Mouse (Mus musculus) stomach, embryonic 16.5 days (tissue): ENCODE data around the gene Dhcr24. TPM values are rescaled to one million over a fixed set of nuclear protein-coding genes. Genes with fewer than 3 reads are reported as not detected.
A peak's percentile ranks its signal among the peaks of the same experiment; 100 is the strongest.

Source experiments
- ATAC-seq: fragments of 200-750 bp; cut with Nextera tagmentation; 2 replicates; pipeline ENCODE4 v1.8.0; 2017; ENCODE audit warnings: moderate number of reproducible peaks, moderate TSS enrichment; ENCODE audit not compliant: insufficient read depth, low FRiP score
- H3K27ac ChIP-seq: fragments of 300-500 bp; sonication (generic); 2 replicates; pipeline ENCODE4 v1.5.1; 2014; ENCODE audit warnings: low read length
- H3K27me3 ChIP-seq: fragments of 300-500 bp; sonication (generic); 2 replicates; pipeline ENCODE4 v1.6.1; 2014; ENCODE audit warnings: low read length, control low read depth, mixed read lengths; ENCODE audit not compliant: control insufficient read depth, insufficient read depth
- H3K36me3 ChIP-seq: fragments of 300-500 bp; sonication (generic); 2 replicates; pipeline ENCODE4 v1.6.1; 2014; ENCODE audit warnings: low read length; ENCODE audit not compliant: control insufficient read depth, insufficient read depth
- H3K4me1 ChIP-seq: fragments of 300-500 bp; sonication (generic); 2 replicates; pipeline ENCODE4 v1.6.1; 2014; ENCODE audit warnings: low read length, control low read depth, mixed read lengths; ENCODE audit not compliant: control insufficient read depth, insufficient read depth
- H3K4me2 ChIP-seq: fragments of 300-500 bp; sonication (generic); 2 replicates; pipeline ENCODE4 v1.6.1; 2014; ENCODE audit warnings: low read depth, low read length, mixed read lengths
- H3K4me3 ChIP-seq: fragments of 300-500 bp; sonication (generic); replicated peaks from 2 replicates; pipeline ENCODE4 v1.5.1; 2014; ENCODE audit warnings: mild to moderate bottlenecking, low read length
- H3K9ac ChIP-seq: fragments of 300-500 bp; sonication (generic); 2 replicates; pipeline ENCODE4 v1.6.1; 2014; ENCODE audit warnings: low read length
- H3K9me3 ChIP-seq: fragments of 300-500 bp; sonication (generic); replicated peaks from 2 replicates; pipeline ENCODE4 v1.6.1; 2016; ENCODE audit warnings: low read length, control low read depth; ENCODE audit not compliant: control insufficient read depth
- WGBS: fragments of 180-500 bp; shearing (Covaris S2); extraction: QIAGEN DNeasy Blood & Tissue Kit; methylation state at CpG from one replicate; pipeline ENCODE4 v1.1.7; 2014; 5-methylcytosine and 5-hydroxymethylcytosine counted together
- polyA plus RNA-seq: library from polyadenylated mRNA; unstranded; fragments of >200 nt; fragmentation: Nextera tagmentation; extraction: Ambion mirVana; gene quantifications from 2 replicates; pipeline ENCODE4 v1.2.1, GENCODE M21; 2015

Gene Dhcr24
- polyA plus RNA-seq, 1 experiment from 2014 or later = 4.2 TPM

DNA sequence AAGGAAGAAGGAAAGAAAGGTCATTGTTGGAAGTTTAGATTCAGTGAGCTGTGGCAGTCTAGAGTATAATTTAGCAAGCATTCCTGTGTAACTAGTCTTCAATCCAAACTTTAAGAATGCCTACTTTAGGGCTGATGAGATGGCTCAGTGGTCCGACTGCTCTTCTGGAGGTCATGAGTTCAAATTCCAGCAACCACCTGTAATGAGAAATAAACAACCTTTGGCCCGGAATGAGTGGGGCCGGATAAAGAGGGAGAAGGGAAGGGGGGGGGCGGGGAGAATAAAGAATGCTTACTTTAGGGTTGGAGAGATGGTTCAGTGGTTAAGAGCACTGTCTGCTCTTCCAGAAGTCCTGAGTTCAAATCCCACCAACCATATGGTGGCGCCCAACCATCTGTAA lies 3.6 kb upstream of the Dhcr24 start:
- Histone ChIP-seq H3K9ac (no peak overlapping the region), H3K9me3 (no peaks in the 10 kb centered on the region), H3K27me3 (no peaks in the 10 kb centered on the region), H3K4me3 (no peak overlapping the region), H3K27ac (no peak overlapping the region), H3K4me2 (no peak overlapping the region), H3K36me3 (no peaks in the 10 kb centered on the region), H3K4me1 (peaks cover 3% of the 10 kb centered on the region)
- no peak for ATAC-seq
- 52% methylated on average over 5 of the region's 5 CpGs for WGBS

DNA sequence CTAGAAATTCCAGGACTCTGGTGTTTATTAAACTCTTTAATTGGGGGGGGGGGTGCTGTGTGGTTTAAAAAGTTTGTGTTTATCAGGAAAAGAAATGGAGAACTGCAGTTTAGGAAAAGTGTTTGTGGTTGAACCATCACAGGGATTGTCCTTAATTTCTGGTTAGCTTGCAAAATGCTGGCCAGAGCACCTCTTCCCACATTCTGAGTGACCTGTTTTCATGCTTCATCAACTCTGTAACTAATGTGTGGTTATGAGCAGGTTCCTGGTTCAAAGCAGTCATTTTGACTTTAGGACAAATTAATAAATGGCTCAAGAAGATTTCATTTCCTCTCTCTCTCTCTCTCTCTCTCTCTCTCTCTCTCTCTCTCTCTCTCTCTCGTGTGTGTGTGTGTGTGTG lies 2.9 kb upstream of the Dhcr24 start:
- H3K36me3 ChIP-seq = no peaks in the 10 kb centered on the region
- peaks cover 11% of the 10 kb centered on the region for H3K4me1 ChIP-seq
- no peak overlapping the region for H3K4me3 ChIP-seq
- no peak for ATAC-seq
- no peaks in the 10 kb centered on the region for H3K9me3 ChIP-seq
- no CpG with 5 or more reads among the region's 1 CpGs for WGBS
- no peak overlapping the region for H3K9ac ChIP-seq
- H3K27me3 ChIP-seq = no peaks in the 10 kb centered on the region
- H3K4me2 ChIP-seq = no peak overlapping the region
- no peak overlapping the region for H3K27ac ChIP-seq

DNA sequence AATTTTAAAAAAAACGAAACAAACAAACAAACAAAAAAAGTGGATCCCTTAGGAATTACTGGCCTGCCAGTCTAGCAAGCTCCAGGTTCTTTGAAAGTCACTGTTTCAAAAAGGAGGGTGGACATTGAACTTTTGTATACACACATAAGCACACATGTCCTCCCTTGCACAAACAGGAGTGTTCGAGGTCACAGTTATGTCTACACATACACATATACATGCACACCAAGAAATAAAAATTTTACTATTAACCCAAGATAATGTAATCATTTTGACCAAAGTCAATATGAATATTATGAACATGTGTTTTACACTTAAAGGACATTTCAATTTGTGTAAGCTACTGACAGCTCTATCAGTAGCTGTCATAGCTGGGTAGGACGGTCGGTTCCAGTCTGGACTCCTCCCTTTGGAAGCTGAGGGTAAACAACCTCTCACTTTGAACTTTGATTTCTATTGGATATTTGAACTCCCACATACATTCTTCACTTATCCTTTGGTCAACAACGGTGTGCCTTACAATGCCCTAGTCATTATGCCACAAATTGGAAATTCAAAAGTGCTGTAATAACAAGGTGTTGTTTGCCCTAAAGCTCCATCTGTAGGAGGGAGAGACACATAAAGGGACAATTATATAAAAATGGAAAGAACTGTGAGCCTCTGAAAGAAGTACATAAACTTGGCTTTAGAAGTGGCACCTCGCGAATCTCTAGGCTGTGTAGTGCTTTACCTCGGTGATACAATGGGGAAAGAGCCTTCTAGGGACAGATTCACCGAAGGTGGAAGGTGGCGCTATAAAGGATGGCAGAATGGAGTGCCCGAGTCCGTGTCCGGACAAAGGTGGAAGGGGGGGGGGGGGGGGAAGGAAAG lies 1.3 kb upstream of the Dhcr24 start:
- no peak overlapping the region for H3K4me3 ChIP-seq
- 0 out of 2 replicates have a peak, but pooled peaks cover 5% of the 10 kb centered on the region for H3K36me3 ChIP-seq
- no peaks in the 10 kb centered on the region for H3K9me3 ChIP-seq
- peak overlapping the region; percentile 50 for H3K9ac ChIP-seq
- H3K27ac ChIP-seq = peak overlapping the region; percentile 92
- H3K4me1 ChIP-seq = peaks cover 23% of the 10 kb centered on the region
- H3K4me2 ChIP-seq = peak overlapping the region; percentile 95
- WGBS = 25% methylated on average over 13 of the region's 13 CpGs
- no peak for ATAC-seq
- no peaks in the 10 kb centered on the region for H3K27me3 ChIP-seq

DNA sequence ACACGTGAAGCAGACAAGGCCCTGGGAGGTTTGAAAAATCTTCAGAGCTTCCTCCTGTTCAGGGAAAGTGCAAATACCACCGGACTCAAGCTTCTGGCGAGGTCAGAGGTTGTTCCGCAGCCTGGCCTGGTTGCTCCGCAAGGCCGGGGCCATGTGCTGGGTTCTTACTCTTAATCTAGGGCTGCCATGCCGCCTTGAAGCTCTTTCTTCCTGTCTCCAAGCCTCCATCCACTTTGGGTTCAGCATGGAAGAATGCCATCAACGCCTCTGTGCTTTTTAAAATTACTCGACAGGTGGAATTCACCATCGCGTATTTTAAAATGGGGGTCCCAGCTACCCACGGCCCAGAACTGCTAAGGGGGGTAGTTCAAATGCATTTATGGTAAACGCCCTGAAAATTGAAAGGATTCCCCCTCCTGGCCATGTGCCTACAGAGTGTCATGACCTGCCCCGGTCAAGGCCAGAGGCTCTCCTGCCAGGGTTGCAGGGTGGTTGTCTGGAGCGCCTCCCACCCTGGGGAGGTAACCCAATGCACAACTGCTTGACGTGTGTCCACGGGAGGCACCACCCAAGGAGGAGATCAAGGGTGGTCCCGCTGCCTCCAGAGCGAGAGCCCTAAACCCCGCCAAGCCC lies 509 bp upstream of the Dhcr24 start:
- peak; percentile 67 for ATAC-seq
- Histone ChIP-seq H3K9me3 (no peaks in the 10 kb centered on the region), H3K36me3 (0 out of 2 replicates have a peak, but pooled peaks cover 5% of the 10 kb centered on the region), H3K4me2 (peak overlapping the region; percentile 95), H3K27ac (peak overlapping the region; percentile 92), H3K27me3 (no peaks in the 10 kb centered on the region), H3K4me1 (peaks cover 23% of the 10 kb centered on the region), H3K9ac (peak overlapping the region; percentile 50), H3K4me3 (peak overlapping the region; percentile 86)
- WGBS = 1% methylated on average over 20 of the region's 20 CpGs

DNA sequence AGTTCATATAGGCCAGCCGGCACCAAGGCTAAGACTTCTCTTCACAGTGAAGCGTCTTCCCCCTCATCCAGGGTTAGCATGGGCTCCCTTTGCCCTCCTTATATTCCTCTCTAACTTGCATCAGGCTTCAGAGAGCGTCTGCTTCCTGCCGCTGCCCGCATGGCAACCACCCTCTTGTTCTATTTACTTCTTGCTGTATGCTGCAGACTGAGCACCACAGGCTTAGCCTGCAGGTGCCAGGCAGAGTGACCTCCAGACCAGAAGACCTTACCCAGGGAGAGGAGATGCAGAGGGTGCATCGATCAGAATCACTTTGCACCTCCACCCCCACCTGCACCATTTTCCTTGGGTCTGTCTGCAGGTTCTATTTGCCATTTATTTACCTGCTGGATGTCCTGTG lies 1.2 kb downstream of the Dhcr24 start:
- ATAC-seq = no peak
- H3K27me3 ChIP-seq = no peaks in the 10 kb centered on the region
- H3K4me3 ChIP-seq = peak overlapping the region; percentile 86
- peaks cover 23% of the 10 kb centered on the region for H3K4me1 ChIP-seq
- H3K9me3 ChIP-seq = no peaks in the 10 kb centered on the region
- H3K27ac ChIP-seq = no peak overlapping the region
- peak overlapping the region; percentile 95 for H3K4me2 ChIP-seq
- 0 out of 2 replicates have a peak, but pooled peaks cover 5% of the 10 kb centered on the region for H3K36me3 ChIP-seq
- 4% methylated on average over 6 of the region's 6 CpGs for WGBS
- peak overlapping the region; percentile 83 for H3K9ac ChIP-seq

DNA sequence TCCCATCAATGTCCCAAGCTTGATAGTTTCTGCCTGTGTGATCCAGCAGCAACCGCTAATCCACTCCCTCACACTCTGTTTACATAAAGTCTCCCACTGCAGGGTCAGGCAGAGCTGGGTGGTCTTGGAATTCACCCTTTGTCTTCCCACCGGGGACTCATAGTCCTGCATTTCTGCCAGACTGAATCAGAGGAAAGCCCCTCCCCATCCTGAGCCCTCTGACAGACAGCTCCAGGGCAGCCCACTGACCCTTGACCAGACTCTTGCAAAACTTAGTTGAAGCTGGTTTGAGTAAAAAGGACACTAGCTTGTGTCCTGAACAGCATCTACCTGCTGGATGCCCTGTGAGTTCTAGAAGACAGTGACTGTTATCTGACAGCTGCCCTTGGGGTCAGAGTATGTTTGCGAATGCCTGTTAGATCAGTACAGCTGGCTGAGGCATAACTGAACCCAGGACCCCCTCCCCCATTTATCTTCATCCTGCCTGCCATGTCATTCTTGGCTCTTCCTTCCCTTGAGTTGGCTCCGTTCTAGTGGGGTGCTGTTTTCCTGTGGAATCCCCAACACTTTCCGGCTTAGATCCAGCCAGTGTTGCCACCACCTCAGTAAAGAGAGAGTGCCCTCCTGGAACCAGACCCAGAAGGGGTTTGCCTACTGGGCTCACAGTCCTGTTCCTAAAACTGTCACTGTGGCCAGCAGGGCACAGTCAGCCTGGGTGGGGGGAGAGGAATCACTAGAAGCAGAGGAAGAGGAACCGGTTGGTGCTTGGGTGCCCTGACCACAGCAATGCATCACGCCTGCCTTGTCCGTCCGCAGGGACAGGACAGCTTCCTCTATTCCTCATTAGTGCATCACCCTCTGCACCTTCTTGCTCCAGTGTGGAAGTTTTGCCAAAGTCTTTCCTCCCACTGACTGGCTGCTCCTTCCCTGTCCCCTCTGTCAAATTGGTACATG lies 2.3 kb downstream of the Dhcr24 start:
- Histone ChIP-seq H3K4me1 (peaks cover 23% of the 10 kb centered on the region), H3K36me3 (peaks cover 14% of the 10 kb centered on the region; the same call in 1 of the 2 replicates), H3K4me2 (peak overlapping the region; percentile 95), H3K9me3 (no peaks in the 10 kb centered on the region), H3K4me3 (peak overlapping the region; percentile 86), H3K27me3 (no peaks in the 10 kb centered on the region), H3K9ac (peak overlapping the region; percentile 83), H3K27ac (no peak overlapping the region; the same call in 1 of the 2 replicates)
- WGBS = 29% methylated on average over 9 of the region's 9 CpGs
- no peak for ATAC-seq

DNA sequence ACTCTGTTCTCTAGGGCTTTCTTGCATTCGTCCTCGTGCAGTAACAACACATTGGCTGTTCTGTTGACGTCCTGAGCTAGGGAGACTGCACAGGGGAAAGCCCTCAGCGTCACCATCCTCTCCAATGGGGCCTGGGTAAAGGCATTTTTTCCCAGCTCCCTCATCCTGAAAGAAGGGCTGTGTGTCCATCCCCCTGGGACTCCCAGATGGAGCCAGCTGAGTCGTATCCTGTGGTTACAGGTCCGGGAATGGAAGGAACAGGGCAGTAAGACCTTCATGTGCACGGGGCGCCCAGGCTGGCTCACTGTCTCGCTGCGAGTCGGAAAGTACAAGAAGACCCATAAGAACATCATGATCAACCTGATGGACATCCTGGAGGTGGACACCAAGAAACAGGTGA lies 3.3 kb downstream of the Dhcr24 start:
- 86% methylated on average over 11 of the region's 11 CpGs for WGBS
- no peak overlapping the region for H3K4me2 ChIP-seq

DNA sequence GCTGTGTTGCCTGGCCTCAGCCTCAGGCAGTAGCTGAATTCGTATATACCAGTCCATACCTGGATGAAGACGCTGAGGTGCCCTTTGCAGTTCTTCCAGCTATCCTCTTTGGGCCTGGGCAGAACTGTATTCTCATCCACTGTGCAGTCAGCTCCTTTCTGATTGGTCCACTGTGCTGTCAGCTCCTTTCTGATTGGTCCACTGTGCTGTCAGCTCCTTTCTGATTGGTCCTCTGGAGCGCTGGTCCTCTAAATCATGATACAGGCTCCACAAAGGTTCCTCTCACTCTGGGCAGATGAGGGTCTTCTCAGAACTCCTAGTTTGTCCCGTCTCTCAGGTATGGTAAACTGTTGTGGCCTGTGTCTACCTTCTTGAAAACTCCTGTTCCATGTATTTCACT lies 8.8 kb downstream of the Dhcr24 start:
- Histone ChIP-seq H3K4me3 (no peak overlapping the region), H3K9me3 (no peaks in the 10 kb centered on the region), H3K4me1 (no peaks in the 10 kb centered on the region), H3K27me3 (no peaks in the 10 kb centered on the region), H3K27ac (no peak overlapping the region), H3K4me2 (no peak overlapping the region), H3K9ac (no peak overlapping the region), H3K36me3 (peaks cover 24% of the 10 kb centered on the region)
- 91% methylated on average over 4 of the region's 4 CpGs for WGBS
- no peak for ATAC-seq

More for the DNA sequence above, 3.3 kb downstream of the Dhcr24 start:
- peaks cover 15% of the 10 kb centered on the region; the same call in 1 of the 2 replicates for H3K36me3 ChIP-seq
- no peaks in the 10 kb centered on the region for H3K9me3 ChIP-seq
- H3K4me3 ChIP-seq = no peak overlapping the region
- H3K4me1 ChIP-seq = peaks cover 23% of the 10 kb centered on the region
- no peak overlapping the region; the same call in 1 of the 2 replicates for H3K9ac ChIP-seq
- ATAC-seq = no peak
- H3K27me3 ChIP-seq = no peaks in the 10 kb centered on the region
- H3K27ac ChIP-seq = no peak overlapping the region
